Mouse (Mus musculus): ENCODE results near the gene Ajuba.

DNA sequence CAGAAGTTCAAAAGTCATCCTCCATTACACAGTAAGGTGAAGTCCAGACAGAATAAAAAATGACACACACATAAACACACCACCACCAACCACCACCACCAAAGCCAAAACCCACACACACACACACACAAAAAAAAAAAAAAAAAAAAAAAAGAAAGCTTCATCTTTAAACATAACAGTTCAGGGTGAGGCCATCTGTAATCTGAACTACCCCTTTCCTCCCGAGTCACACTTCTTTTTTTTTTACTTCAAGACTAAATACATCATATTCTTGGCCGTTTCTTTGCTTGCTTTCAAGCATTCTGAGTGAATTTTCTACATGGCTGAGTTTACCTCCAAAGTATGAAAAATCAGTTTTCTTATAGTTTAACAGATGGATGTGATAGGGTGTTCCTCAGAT, 24.2 kb upstream of the Ajuba start:
- TF ChIP-seq USF1 (IDR thresholded peaks at IDR 0.05; ENCODE audit: low read depth) = no peak
- no peak for TF ChIP-seq MYOD1 (IDR thresholded peaks at IDR 0.05; ENCODE audit: control insufficient read depth in 1 of 3, insufficient read length in 2 of 3, low read depth in 2 of 3)
- no peak for TF ChIP-seq POLR2A (IDR thresholded peaks at IDR 0.05; ENCODE audit: insufficient read length, low read depth)
- TF ChIP-seq SRF (IDR thresholded peaks at IDR 0.05; ENCODE audit: control insufficient read depth, insufficient read length, low read depth) = no peak
- TF ChIP-seq POLR2AphosphoS2 (IDR thresholded peaks at IDR 0.05; ENCODE audit: insufficient read length, low read depth) = no peak
- no peak for TF ChIP-seq MAX (IDR thresholded peaks at IDR 0.05; ENCODE audit: low read depth)
- no peak for TF ChIP-seq E2F4 (IDR thresholded peaks at IDR 0.05; ENCODE audit: insufficient read depth)

Measured in myocyte (in vitro differentiated cells).